Mouse (Mus musculus) stomach, embryonic 14.5 days (tissue): Measurements from ENCODE around the gene Best1. TPM values are rescaled to one million over a fixed set of nuclear protein-coding genes. Genes with fewer than 3 reads are reported as not detected.

ENCODE experiments used
- ATAC-seq: fragments of 200-750 bp; cut with Nextera tagmentation; 2 replicates; pipeline ENCODE4 v1.8.0; 2017; ENCODE audit warnings: low read depth, moderate TSS enrichment; ENCODE audit not compliant: insufficient number of reproducible peaks, insufficient read depth, low FRiP score
- H3K27ac ChIP-seq: fragments of 300-500 bp; sonication (generic); 2 replicates; pipeline ENCODE4 v1.5.1; 2014; ENCODE audit warnings: mild to moderate bottlenecking, low read length, moderate library complexity, mixed read lengths
- H3K27me3 ChIP-seq: fragments of 300-500 bp; sonication (generic); 2 replicates; pipeline ENCODE4 v1.6.1; 2014; ENCODE audit warnings: low read length, control low read depth, mixed read lengths; ENCODE audit not compliant: control insufficient read depth, insufficient read depth
- H3K36me3 ChIP-seq: fragments of 300-500 bp; sonication (generic); 2 replicates; pipeline ENCODE4 v1.6.1; 2014; ENCODE audit warnings: mild to moderate bottlenecking, control low read depth, low read length, moderate library complexity, mixed read lengths; ENCODE audit not compliant: control insufficient read depth, insufficient read depth
- H3K4me1 ChIP-seq: fragments of 300-500 bp; sonication (generic); 2 replicates; pipeline ENCODE4 v1.6.1; 2014; ENCODE audit warnings: low read length, control low read depth, mixed read lengths; ENCODE audit not compliant: control insufficient read depth, insufficient read depth
- H3K4me2 ChIP-seq: fragments of 300-500 bp; sonication (generic); replicated peaks from 2 replicates; pipeline ENCODE4 v1.6.1; 2014; ENCODE audit warnings: low read depth, low read length, control low read depth
- H3K4me3 ChIP-seq: fragments of 300-500 bp; sonication (generic); 2 replicates; pipeline ENCODE4 v1.5.1; 2014; ENCODE audit warnings: low read depth, low read length, control low read depth
- H3K9ac ChIP-seq: fragments of 300-500 bp; sonication (generic); replicated peaks from 2 replicates; pipeline ENCODE4 v1.6.1; 2014; ENCODE audit warnings: low read depth, mild to moderate bottlenecking, control low read depth, low read length, moderate library complexity, mixed read lengths
- H3K9me3 ChIP-seq: fragments of 300-500 bp; sonication (generic); 2 replicates; pipeline ENCODE4 v1.6.1; 2016; ENCODE audit warnings: low read depth, low read length, control low read depth; ENCODE audit not compliant: control insufficient read depth
- WGBS: fragments of 180-500 bp; shearing (Covaris S2); extraction: QIAGEN DNeasy Blood & Tissue Kit; methylation state at CpG from one replicate; pipeline ENCODE4 v1.1.7; 2014; 5-methylcytosine and 5-hydroxymethylcytosine counted together
- polyA plus RNA-seq: library from polyadenylated mRNA; unstranded; fragments of >200 nt; fragmentation: Nextera tagmentation; extraction: Ambion mirVana; gene quantifications from 2 replicates; pipeline ENCODE4 v1.2.1, GENCODE M21; 2014

Best1 gene
- polyA plus RNA-seq, 1 experiment from 2014 or later = 0.72 TPM

DNA sequence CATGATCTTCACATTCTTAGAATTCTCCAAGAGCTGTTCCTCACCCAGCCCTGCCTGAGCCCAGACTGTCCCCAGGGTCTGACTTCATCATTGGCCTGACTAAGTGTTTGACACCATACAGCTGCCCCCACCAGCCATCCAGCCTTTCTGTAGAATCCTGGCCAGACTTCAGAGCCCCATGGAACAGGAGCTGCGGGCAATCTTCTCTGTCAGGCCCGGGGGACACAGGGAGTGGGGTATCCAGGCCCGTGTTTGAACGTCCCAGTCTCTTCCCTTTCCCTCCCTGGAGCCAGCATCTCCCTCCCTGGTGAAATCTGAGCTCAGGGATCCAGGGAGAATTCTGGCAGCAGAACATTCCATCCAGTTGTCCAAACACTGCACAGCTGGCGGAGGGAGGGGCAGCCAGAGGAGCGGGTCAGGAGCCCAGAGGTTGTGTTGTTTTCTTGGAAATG is 11.4 kb upstream of the Best1 start:
- Histone ChIP-seq H3K4me1 (peaks cover 19% of the 10 kb centered on the region), H3K4me2 (no peak overlapping the region), H3K9ac (no peak overlapping the region), H3K9me3 (no peaks in the 10 kb centered on the region), H3K36me3 (no peaks in the 10 kb centered on the region), H3K27ac (peak overlapping the region; percentile 91), H3K4me3 (no peak overlapping the region), H3K27me3 (no peaks in the 10 kb centered on the region)
- ATAC-seq = peak; percentile 40; the same call in 1 of the 2 replicates
- 13% methylated on average over 6 of the region's 6 CpGs for WGBS

DNA sequence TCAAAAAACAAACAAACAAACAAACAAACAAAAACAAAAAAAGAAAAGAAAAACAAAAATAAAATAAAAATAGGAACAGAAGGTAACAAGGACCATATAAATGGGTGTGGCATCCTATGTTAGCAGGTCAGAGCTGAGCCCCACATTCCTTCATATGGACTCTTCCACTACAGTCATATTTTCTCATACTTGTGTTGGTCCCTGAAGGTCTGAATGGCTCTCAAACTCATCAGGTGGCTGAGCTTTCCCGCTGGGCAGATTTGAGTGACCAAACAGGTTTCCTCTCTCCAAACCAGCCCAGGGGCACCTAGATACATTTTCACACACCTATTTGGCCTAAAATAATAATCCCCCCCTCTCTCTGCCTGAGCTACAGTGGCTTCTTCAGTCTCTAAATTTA is 10.0 kb upstream of the Best1 start:
- no peaks in the 10 kb centered on the region for H3K27me3 ChIP-seq
- H3K4me2 ChIP-seq = no peak overlapping the region
- H3K9ac ChIP-seq = no peak overlapping the region
- peaks cover 14% of the 10 kb centered on the region; the same call in 1 of the 2 replicates for H3K4me1 ChIP-seq
- no peaks in the 10 kb centered on the region for H3K36me3 ChIP-seq
- H3K4me3 ChIP-seq = no peak overlapping the region
- no peak overlapping the region for H3K27ac ChIP-seq
- no peak for ATAC-seq
- 73% methylated on average over 1 of the region's 1 CpGs for WGBS
- no peaks in the 10 kb centered on the region for H3K9me3 ChIP-seq

DNA sequence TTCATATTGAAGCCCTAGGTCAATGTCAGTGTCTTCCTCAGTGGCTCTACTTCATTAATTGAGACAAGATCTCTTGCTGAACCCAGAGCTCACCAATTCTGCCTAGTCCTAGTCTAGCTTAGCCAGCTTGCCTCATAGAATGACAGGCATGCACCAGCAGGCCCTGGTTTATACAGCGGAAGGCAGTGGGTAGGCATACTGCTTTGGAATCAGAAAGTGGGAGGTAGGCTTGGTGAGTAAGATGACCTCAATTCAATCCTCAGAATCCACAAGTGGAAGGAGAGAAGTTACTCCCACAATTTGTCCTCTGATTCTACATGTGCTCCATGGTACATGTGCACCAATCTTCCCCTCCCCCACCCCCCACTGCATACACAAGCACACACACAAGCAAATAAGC is 2.3 kb upstream of the Best1 start:
- Histone ChIP-seq H3K36me3 (no peaks in the 10 kb centered on the region), H3K27ac (no peak overlapping the region), H3K9ac (no peak overlapping the region), H3K4me1 (no peaks in the 10 kb centered on the region), H3K9me3 (no peaks in the 10 kb centered on the region), H3K27me3 (no peaks in the 10 kb centered on the region), H3K4me3 (no peak overlapping the region), H3K4me2 (no peak overlapping the region)
- ATAC-seq = no peak
- WGBS = 94% methylated on average over 1 of the region's 1 CpGs

DNA sequence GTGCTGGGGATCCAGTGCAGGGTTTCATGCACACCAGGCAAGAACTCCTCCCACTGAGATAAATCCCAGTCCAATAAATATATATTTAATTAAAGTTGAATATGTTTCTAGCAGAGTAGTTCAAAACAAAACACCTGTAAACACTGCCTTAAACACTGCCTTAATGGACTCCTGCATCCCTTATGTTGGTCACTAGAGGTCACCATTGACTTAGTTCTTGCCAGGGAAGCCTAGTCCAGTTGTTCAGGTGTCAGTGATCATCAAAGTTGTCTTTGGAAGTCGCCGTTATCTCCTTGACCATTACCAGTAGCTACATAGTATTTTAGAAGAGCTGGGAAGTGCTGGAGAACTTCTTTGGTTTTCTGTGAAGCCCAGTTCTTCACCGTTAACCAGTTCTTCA is 1.1 kb downstream of the Best1 start:
- H3K4me3 ChIP-seq = no peak overlapping the region

DNA sequence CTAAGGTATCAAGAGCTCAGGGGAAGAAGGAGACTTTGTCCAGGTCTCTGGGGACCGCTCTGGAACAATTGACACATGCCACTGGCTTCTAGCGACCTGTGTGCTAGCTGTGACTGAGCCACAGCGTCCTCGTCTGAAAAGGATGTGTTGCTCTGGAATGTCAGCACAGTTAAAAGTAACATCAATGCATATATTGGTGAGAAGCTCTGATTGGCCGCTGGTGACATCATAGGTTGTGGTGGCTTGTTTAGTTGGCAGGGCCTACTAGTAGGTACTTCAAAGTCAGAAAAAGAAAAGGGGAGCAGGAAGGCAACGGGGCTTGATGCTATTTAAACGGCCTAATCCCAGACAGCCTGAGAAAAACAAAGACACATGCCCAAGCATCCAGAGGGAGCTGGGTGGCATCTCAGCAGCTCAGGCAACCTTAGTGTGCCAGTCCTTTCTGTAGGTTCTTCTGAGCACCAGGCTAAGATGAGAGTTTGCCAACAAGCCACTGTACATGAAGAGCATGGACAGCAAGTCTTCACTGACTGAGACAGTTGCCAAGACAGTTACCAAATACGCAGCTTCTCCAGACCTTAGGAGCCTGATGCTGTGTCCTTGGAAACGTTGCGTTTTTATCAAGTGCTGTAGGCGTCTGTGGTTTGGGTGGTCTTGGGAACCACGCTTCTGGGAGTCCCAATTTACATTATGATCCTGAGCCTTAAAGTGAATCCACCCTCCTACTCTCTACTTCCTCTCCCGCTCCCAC is 2.5 kb downstream of the Best1 start:
- ATAC-seq = no peak
- no peaks in the 10 kb centered on the region for H3K9me3 ChIP-seq
- H3K36me3 ChIP-seq = no peaks in the 10 kb centered on the region
- WGBS = 66% methylated on average over 13 of the region's 13 CpGs
- H3K9ac ChIP-seq = no peak overlapping the region
- H3K4me1 ChIP-seq = no peaks in the 10 kb centered on the region
- H3K27me3 ChIP-seq = no peaks in the 10 kb centered on the region
- no peak overlapping the region for H3K27ac ChIP-seq
- H3K4me2 ChIP-seq = no peak overlapping the region
- no peak overlapping the region for H3K4me3 ChIP-seq

More for the DNA sequence above, 1.1 kb downstream of the Best1 start:
- H3K4me2 ChIP-seq = no peak overlapping the region
- no peaks in the 10 kb centered on the region for H3K36me3 ChIP-seq
- H3K9me3 ChIP-seq = no peaks in the 10 kb centered on the region
- no peaks in the 10 kb centered on the region for H3K27me3 ChIP-seq
- no peak overlapping the region for H3K27ac ChIP-seq
- no peaks in the 10 kb centered on the region for H3K4me1 ChIP-seq
- ATAC-seq = no peak
- WGBS = 21% methylated on average over 3 of the region's 3 CpGs
- no peak overlapping the region for H3K9ac ChIP-seq

DNA sequence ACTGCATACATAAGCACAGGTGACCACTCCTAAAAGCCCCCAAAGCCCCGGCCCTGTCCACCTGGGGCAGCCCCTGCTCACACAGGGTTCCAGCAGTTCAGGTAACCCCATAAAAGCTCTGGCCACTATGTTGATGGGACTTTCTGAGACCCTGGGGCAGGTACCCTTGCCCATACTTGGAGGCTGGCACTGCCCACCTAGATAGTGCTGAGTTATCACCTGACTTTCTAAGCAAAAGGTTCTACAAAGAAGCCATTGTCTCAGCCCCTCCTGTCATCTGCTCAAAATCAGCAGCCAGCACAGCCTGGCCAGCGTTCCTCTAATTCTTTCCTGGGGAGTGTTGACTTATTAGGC is 3.4 kb downstream of the Best1 start:
- H3K27me3 ChIP-seq = no peaks in the 10 kb centered on the region
- H3K4me1 ChIP-seq = peaks cover 4% of the 10 kb centered on the region; the same call in 1 of the 2 replicates
- no peak overlapping the region for H3K27ac ChIP-seq
- no peak overlapping the region for H3K9ac ChIP-seq
- H3K36me3 ChIP-seq = no peaks in the 10 kb centered on the region
- H3K4me2 ChIP-seq = no peak overlapping the region
- ATAC-seq = no peak
- no peak overlapping the region for H3K4me3 ChIP-seq
- 76% methylated on average over 2 of the region's 2 CpGs for WGBS
- H3K9me3 ChIP-seq = no peaks in the 10 kb centered on the region

DNA sequence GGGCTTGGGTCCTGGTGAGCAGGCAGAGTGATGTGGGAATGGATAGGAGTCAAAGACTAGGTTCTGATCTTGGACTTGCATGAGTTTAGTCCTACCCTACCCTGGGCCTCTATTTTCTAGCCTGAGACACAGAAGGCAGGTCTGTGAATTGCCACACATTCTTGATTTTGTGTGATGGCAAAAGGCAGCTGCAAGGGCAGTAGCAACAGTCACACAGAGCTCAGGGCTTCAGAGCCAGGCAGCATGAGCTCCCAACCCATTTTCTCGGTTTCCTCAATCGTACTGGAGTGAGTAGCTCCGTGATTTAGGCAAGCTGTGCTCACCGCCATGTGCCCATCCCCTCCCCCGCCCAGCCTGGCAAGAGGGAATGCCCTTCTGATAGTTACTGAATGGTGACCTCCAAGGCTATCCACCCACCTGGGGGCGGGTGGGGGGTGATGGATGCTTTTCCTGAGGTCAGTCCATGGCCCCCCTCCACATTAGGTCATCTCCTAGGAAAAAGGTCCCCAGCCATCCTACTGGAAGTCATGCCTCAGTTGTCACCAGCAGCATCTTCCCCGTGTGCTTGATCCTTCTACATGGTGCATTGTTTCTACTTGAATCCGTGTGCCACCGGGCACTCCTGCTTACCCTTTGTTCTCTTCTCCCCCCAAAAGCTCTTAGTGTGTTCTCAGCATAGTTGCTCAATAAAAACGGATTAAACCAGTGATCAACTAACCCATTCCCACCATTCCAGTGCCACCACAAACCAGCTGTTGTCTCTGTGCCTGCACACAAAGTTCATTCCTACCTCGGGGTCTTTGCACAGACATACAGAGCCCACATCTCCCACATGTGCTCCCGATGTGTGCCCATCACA is 4.0 kb downstream of the Best1 start:
- Histone ChIP-seq H3K9ac (no peak overlapping the region), H3K36me3 (no peaks in the 10 kb centered on the region), H3K4me1 (peaks cover 7% of the 10 kb centered on the region; the same call in 1 of the 2 replicates), H3K4me3 (no peak overlapping the region), H3K27ac (no peak overlapping the region), H3K4me2 (no peak overlapping the region), H3K27me3 (no peaks in the 10 kb centered on the region), H3K9me3 (no peaks in the 10 kb centered on the region)
- WGBS = 76% methylated on average over 12 of the region's 12 CpGs
- ATAC-seq = no peak

DNA sequence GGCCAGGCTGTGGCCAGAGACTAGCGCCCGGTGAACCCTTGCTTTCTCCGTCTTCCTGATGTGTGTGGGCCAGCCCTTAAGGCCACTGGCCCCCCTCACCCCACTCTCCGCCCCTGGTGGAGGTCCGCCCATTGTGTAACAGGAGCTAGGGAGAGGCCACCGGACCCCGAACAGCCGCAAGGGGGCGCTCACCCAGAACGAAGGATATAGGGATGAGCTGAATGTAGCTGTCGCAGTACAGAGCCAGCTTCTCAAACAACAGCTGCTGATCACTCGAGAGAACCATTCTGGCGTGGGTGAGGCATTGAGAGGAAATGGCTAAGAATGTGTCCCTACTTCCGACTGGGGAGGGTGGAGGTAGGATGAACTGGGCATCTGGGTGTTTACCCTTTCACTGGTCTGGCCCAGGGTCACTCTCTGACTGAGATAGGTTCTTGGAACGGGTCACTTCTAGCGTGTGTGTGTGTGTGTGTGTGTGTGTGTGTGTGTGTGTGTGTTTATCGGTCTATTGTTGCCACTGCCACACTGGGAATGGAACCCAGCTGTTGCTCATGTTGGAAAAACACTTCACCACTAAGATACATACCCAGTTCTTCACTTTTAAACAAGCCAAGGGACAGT is 8.3 kb downstream of the Best1 start:
- WGBS = 5% methylated on average over 17 of the region's 17 CpGs
- Histone ChIP-seq H3K9me3 (no peaks in the 10 kb centered on the region), H3K36me3 (no peaks in the 10 kb centered on the region), H3K4me1 (peaks cover 11% of the 10 kb centered on the region; the same call in 1 of the 2 replicates), H3K27ac (no peak overlapping the region), H3K27me3 (no peaks in the 10 kb centered on the region), H3K4me2 (peak overlapping the region; percentile 42), H3K4me3 (peak overlapping the region; percentile 25), H3K9ac (no peak overlapping the region)
- ATAC-seq = peak; percentile 81
